Mouse (Mus musculus): ENCODE measurements around the gene Haao. TPM values are rescaled to one million over a fixed set of nuclear protein-coding genes. Genes with fewer than 3 reads are reported as not detected.

Haao gene
- total and polyA plus RNA-seq, 2 experiments = 626 to 835 TPM

GRCm38 (mm10) chr17:83854284-83854918 lies 6.6 kb upstream of the Haao start:
- H3K79me2 ChIP-seq (ENCODE audit: control insufficient read depth, insufficient read depth, low read length) = no peaks in the 10 kb centered on the region
- DNase-seq (ENCODE audit: extremely low read depth, low read depth, low spot score) = no peak
- no peak overlapping the region for H3K9ac ChIP-seq (ENCODE audit: low read depth, low read length)
- H3K27ac ChIP-seq (replicated peaks; ENCODE audit: insufficient read depth, low read depth, low read length) = no peak overlapping the region
- TF ChIP-seq POLR2A (IDR thresholded peaks at IDR 0.05; ENCODE audit: extremely low read depth, insufficient read depth, low read length) (no peak), CTCF (IDR thresholded peaks at IDR 0.05; ENCODE audit: low read depth, low read length) (no peak)
- H3K4me1 ChIP-seq (ENCODE audit: control insufficient read depth, insufficient read depth, low read length) = 0 out of 2 replicates have a peak, but pooled peaks cover 2% of the 10 kb centered on the region
- no peaks in the 10 kb centered on the region for H3K27me3 ChIP-seq (ENCODE audit: control insufficient read depth, insufficient read depth, low read length)
- H3K4me3 ChIP-seq (ENCODE audit: insufficient read depth, low read depth, low read length) = no peak overlapping the region
- no peaks in the 10 kb centered on the region for H3K36me3 ChIP-seq (ENCODE audit: control insufficient read depth, insufficient read depth, low read length)
- WGBS = 59% methylated on average over 12 of the region's 12 CpGs

DNA sequence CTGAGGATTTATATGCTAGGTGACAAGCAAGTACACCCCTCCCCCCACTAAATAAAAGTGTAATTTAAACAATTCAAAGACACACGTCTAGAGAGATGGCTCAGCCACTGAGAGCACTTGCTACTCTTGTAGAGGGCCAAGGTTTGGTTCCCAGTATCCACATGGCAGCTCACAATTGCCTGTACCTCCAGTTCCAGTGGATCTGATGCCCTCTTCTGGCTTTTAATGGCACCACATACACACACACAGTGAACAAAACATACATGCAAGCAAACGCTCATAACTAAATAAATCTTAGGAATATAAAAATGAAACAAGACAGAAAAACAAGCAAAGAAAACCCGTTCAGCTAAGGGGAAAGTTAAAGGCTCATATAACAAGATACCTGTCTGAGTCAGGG lies 6.1 kb upstream of the Haao start:
- Histone ChIP-seq H3K4me1 (ENCODE audit: control insufficient read depth, insufficient read depth, low read length) (0 out of 2 replicates have a peak, but pooled peaks cover 3% of the 10 kb centered on the region), H3K4me3 (ENCODE audit: insufficient read depth, low read depth, low read length) (no peak overlapping the region), H3K36me3 (ENCODE audit: control insufficient read depth, insufficient read depth, low read length) (no peaks in the 10 kb centered on the region), H3K27me3 (ENCODE audit: control insufficient read depth, insufficient read depth, low read length) (no peaks in the 10 kb centered on the region), H3K9ac (ENCODE audit: low read depth, low read length) (no peak overlapping the region), H3K27ac (replicated peaks; ENCODE audit: insufficient read depth, low read depth, low read length) (no peak overlapping the region), H3K79me2 (ENCODE audit: control insufficient read depth, insufficient read depth, low read length) (no peaks in the 10 kb centered on the region)
- no peak for DNase-seq (ENCODE audit: extremely low read depth, low read depth, low spot score)
- 63% methylated on average over 3 of the region's 3 CpGs for WGBS
- no peak for TF ChIP-seq POLR2A (IDR thresholded peaks at IDR 0.05; ENCODE audit: extremely low read depth, insufficient read depth, low read length)
- TF ChIP-seq CTCF (IDR thresholded peaks at IDR 0.05; ENCODE audit: low read depth, low read length) = 0 out of 2 replicates have a peak, but pooled peaks have one; percentile 22

GRCm38 (mm10) chr17:83850864-83851263 lies 3.1 kb upstream of the Haao start:
- no peak for TF ChIP-seq POLR2A (IDR thresholded peaks at IDR 0.05; ENCODE audit: extremely low read depth, insufficient read depth, low read length)
- TF ChIP-seq CTCF (IDR thresholded peaks at IDR 0.05; ENCODE audit: low read depth, low read length) = no peak
- Histone ChIP-seq H3K9ac (ENCODE audit: low read depth, low read length) (no peak overlapping the region), H3K4me3 (ENCODE audit: insufficient read depth, low read depth, low read length) (no peak overlapping the region), H3K4me1 (ENCODE audit: control insufficient read depth, insufficient read depth, low read length) (peaks cover 12% of the 10 kb centered on the region), H3K36me3 (ENCODE audit: control insufficient read depth, insufficient read depth, low read length) (no peaks in the 10 kb centered on the region), H3K27ac (replicated peaks; ENCODE audit: insufficient read depth, low read depth, low read length) (no peak overlapping the region), H3K27me3 (ENCODE audit: control insufficient read depth, insufficient read depth, low read length) (no peaks in the 10 kb centered on the region), H3K79me2 (ENCODE audit: control insufficient read depth, insufficient read depth, low read length) (no peaks in the 10 kb centered on the region; the same call in 1 of the 2 replicates)
- no peak for DNase-seq (ENCODE audit: extremely low read depth, low read depth, low spot score)
- WGBS = 81% methylated on average over 5 of the region's 5 CpGs

DNA sequence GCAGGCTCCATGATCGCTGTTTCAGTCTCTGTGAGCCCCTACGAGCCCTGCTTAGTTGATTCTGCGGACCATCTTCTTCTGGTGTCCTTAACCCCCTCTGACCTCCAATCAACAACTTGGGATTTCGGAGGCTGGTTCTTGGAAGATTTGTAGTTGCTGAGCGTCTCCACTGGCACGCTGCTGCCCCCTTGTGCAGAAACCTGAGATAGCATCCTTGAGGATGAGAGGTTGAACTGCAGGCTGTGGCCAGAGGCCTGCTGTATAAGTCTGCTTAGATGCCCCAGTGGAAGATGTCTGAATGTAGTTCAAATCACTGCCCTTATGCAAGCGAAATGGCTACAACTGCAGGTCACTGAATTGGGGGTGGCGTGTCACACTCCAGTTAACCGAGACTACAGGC lies 2.7 kb upstream of the Haao start:
- H3K27me3 ChIP-seq (ENCODE audit: control insufficient read depth, insufficient read depth, low read length) = no peaks in the 10 kb centered on the region
- H3K36me3 ChIP-seq (ENCODE audit: control insufficient read depth, insufficient read depth, low read length) = no peaks in the 10 kb centered on the region
- peak; percentile 63 for DNase-seq (ENCODE audit: extremely low read depth, low read depth, low spot score)
- no peaks in the 10 kb centered on the region; the same call in 1 of the 2 replicates for H3K79me2 ChIP-seq (ENCODE audit: control insufficient read depth, insufficient read depth, low read length)
- TF ChIP-seq POLR2A (IDR thresholded peaks at IDR 0.05; ENCODE audit: extremely low read depth, insufficient read depth, low read length) = no peak
- TF ChIP-seq CTCF (IDR thresholded peaks at IDR 0.05; ENCODE audit: low read depth, low read length) = peak; percentile 94
- peaks cover 12% of the 10 kb centered on the region for H3K4me1 ChIP-seq (ENCODE audit: control insufficient read depth, insufficient read depth, low read length)
- 18% methylated on average over 9 of the region's 9 CpGs for WGBS
- peak overlapping the region; percentile 12; the same call in 1 of the 2 replicates for H3K9ac ChIP-seq (ENCODE audit: low read depth, low read length)
- H3K27ac ChIP-seq (replicated peaks; ENCODE audit: insufficient read depth, low read depth, low read length) = no peak overlapping the region
- H3K4me3 ChIP-seq (ENCODE audit: insufficient read depth, low read depth, low read length) = no peak overlapping the region

- H3K36me3 ChIP-seq (ENCODE audit: control insufficient read depth, insufficient read depth, low read length) = no peaks in the 10 kb centered on the region
- no peak overlapping the region for H3K4me3 ChIP-seq (ENCODE audit: insufficient read depth, low read depth, low read length)
- WGBS = 84% methylated on average over 5 of the region's 5 CpGs
- H3K9ac ChIP-seq (ENCODE audit: low read depth, low read length) = no peak overlapping the region
- TF ChIP-seq POLR2A (IDR thresholded peaks at IDR 0.05; ENCODE audit: extremely low read depth, insufficient read depth, low read length) (no peak), CTCF (IDR thresholded peaks at IDR 0.05; ENCODE audit: low read depth, low read length) (no peak)
- no peaks in the 10 kb centered on the region for H3K27me3 ChIP-seq (ENCODE audit: control insufficient read depth, insufficient read depth, low read length)
- peaks cover 15% of the 10 kb centered on the region for H3K4me1 ChIP-seq (ENCODE audit: control insufficient read depth, insufficient read depth, low read length)
- H3K27ac ChIP-seq (replicated peaks; ENCODE audit: insufficient read depth, low read depth, low read length) = no peak overlapping the region
- no peak for DNase-seq (ENCODE audit: extremely low read depth, low read depth, low spot score)
- peaks cover 6% of the 10 kb centered on the region; the same call in 1 of the 2 replicates for H3K79me2 ChIP-seq (ENCODE audit: control insufficient read depth, insufficient read depth, low read length)
These were observed 2.0 kb upstream of the Haao start for GRCm38 (mm10) chr17:83849717-83850116.

DNA sequence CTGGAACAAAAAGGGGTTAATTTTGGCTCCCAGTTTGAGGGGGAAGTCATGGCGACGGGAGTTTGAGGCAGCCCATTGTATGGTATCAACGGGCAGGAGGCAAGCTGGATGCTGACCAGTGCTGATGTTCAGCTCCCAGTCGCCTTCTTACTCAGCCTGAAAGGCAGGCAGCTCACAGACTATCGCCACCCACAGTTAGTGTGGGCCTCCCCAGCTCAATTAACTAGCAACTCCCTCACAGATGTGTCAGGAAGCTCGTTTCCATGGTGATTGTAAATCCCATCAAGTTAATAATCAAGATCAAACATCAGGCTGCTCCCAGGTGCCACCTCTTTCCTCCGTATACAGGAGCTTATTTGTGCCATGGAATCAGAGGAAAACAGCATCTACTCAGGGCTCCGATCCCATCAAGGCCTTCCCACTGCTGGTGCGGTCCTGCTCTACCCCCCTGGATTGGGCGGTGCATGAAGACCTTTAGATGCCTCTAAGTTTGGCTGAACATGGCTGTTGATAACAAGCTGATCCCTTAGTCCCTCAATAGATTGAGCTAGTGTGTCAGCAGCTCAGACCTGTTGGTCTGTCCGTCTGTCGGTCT lies 1.4 kb upstream of the Haao start:
- no peaks in the 10 kb centered on the region for H3K36me3 ChIP-seq (ENCODE audit: control insufficient read depth, insufficient read depth, low read length)
- 84% methylated on average over 12 of the region's 12 CpGs for WGBS
- H3K4me1 ChIP-seq (ENCODE audit: control insufficient read depth, insufficient read depth, low read length) = peaks cover 18% of the 10 kb centered on the region
- H3K4me3 ChIP-seq (ENCODE audit: insufficient read depth, low read depth, low read length) = no peak overlapping the region
- H3K27ac ChIP-seq (replicated peaks; ENCODE audit: insufficient read depth, low read depth, low read length) = no peak overlapping the region
- no peak overlapping the region for H3K9ac ChIP-seq (ENCODE audit: low read depth, low read length)
- peaks cover 7% of the 10 kb centered on the region; the same call in 1 of the 2 replicates for H3K79me2 ChIP-seq (ENCODE audit: control insufficient read depth, insufficient read depth, low read length)
- DNase-seq (ENCODE audit: extremely low read depth, low read depth, low spot score) = no peak
- H3K27me3 ChIP-seq (ENCODE audit: control insufficient read depth, insufficient read depth, low read length) = no peaks in the 10 kb centered on the region
- TF ChIP-seq POLR2A (IDR thresholded peaks at IDR 0.05; ENCODE audit: extremely low read depth, insufficient read depth, low read length) (no peak), CTCF (IDR thresholded peaks at IDR 0.05; ENCODE audit: low read depth, low read length) (no peak)
